Mouse (Mus musculus) retina, adult 2 months (tissue): Measurements from ENCODE around the gene Tmem135.

Source experiments
- DNase-seq: peaks from one replicate; pipeline ENCODE4 v3.0.0-alpha.2; 2012; ENCODE audit warnings: low read depth, low spot score

Gene Tmem135

DNA sequence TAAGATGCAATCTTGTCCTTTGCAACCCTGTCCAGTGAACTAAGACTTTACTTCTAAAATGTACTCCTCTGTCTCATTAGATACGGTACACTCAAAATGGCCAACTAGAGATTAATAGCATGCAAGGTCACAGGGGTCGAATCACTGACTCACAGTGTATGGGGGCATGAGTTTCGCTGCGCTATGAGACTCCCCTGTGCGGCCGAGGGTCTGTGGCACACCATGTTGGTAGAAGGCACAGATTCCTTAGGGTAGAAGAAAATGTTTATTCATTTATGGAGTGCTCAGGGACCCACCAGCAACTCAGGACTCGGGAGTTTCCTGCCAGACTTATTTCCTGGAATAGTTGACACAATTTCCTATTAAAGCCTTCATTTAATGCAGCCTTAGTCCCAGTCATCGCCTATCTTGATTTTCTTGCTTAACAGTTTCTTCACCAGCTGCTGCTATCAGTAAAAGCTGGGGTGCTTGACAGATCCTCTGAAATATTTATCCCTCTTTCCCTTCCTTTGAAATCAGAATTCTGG is 14.2 kb upstream of the Tmem135 start:
- DNase-seq, result no peak

DNA sequence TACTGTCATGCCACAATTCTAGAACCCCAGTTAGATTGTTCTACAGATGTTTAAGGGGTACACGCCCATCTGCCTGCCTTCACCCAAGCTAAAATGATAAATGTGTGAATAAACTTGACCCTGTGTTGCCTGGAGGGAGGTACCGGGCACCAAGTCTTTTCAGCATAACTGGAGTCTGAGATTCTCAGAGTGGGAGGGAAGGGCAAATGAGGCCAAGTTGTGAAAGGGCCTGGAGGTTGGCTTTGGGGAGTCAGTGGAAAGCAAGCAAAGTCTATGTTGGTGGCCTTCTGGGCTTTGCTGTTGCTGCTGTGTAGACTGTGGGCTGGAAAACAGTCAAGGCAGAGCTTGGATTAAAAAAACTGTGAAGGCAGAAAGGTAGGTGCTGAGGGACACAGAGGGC is 13.7 kb upstream of the Tmem135 start:
- no peak for DNase-seq

DNA sequence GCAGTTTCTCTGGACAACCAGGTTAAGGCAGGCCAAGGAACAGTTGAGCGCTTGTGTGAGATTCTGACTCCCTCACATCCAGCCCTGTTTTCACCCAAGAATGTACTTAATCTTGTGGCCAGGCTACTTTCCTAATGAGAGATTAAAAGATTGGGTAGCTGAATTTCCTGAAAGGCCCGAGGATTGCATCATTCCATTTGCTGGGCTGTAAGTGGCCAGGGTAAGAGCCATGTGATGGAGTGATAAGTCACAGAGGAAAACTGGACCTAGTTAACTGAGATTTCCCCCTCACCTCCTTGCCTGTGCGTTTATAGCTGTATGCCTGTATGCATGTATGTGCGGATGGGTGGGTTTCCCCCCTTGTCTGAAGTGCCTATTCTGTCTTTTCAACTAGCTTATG is 12.0 kb upstream of the Tmem135 start:
- no peak for DNase-seq

DNA sequence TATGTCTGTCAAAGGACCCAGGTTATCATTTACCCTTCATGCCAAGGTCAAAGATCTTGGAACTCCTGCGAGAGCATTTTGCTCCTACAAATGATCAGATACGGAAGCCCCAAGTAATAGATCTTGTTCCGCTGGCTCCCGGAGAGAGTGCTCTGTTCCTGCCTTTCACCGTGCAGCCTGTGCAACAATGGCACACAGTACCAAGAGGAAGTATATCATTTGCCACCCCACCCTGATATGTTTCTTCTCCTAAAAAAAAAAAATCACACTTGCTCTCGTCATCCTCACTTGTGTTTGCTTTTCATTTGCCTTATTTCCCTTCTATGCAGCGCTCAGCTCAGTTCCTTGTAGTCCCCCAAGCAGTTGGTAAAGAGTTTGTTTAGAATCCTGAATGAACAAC is 8.1 kb upstream of the Tmem135 start:
- DNase-seq, result no peak

DNA sequence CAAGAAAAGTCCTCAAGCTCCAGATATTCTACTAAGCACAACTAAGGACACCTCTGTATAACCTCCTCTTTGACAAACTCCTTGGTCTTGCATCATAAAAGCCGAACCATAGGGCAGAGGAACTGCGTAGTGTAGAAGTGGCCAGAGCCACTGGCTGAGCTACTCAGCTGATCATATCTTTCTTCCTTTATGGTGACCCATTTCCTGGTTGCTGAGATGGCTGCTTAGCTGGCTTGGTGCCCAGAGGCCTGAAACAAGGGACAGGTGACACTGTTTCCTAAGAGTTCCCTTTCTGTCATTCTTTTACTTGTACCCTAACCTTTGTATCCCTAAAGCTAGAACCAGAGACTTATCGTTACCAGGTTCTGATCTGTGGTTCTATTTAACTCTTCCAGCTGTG is 7.3 kb upstream of the Tmem135 start:
- DNase-seq, result no peak

DNA sequence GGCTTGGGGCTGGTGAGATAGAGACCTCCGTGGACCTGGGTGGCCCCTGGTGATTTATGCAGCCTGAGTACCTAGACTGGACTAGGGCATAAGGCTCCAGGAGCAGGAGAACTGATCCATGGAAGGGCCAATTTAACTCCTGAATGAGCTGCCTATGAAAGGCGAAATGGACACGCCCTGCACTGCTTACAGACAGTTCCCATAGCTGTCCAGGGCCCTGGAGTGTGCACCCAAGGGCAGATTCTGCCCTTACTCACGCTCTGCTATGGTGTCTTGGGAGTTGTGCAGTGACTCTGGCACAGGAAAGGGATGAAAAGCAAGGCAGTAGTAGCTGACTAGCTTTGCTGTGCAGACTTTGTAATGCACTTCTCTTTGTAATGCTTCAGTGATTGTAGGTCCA is 6.3 kb upstream of the Tmem135 start:
- no peak for DNase-seq

DNA sequence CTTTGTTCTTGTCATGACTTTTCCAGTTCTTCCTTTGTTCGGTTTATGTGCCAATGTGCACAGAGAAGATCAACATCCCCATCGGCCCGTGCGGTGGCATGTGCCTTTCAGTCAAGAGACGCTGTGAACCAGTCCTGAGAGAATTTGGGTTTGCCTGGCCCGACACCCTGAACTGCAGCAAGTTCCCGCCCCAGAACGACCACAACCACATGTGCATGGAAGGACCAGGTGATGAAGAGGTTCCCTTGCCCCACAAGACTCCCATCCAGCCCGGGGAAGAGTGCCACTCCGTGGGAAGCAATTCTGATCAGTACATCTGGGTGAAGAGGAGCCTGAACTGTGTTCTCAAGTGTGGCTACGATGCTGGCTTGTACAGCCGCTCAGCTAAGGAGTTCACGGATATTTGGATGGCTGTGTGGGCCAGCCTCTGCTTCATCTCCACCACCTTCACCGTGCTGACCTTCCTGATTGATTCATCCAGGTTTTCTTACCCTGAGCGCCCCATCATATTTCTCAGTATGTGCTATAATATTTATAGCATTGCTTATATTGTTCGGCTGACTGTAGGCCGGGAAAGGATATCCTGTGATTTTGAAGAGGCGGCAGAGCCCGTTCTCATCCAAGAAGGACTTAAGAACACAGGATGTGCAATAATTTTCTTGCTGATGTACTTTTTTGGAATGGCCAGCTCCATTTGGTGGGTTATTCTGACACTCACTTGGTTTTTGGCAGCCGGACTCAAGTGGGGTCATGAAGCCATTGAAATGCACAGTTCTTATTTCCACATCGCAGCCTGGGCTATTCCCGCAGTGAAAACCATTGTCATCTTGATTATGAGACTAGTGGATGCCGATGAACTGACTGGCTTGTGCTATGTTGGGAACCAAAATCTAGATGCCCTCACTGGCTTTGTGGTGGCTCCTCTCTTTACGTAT is 3.3 kb upstream of the Tmem135 start:
- no peak for DNase-seq

DNA sequence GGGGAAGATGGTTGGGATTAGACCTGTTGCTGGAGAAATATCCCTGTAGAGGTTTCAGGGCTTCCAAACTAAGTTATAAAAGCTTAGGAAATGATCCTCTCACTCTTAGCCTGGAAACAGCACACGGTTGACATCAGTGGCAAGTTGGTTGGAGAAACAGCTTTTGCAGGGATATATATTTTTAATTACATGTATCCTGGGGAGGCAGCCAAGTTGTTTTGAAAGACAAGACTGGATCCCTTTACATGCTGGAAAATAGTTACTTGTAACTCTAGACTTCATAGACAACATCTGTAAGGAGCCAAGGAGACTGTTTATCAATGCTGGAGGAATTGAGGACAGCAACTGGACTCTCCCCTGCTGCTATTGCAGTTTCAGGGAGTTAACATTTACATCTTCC is 2.0 kb upstream of the Tmem135 start:
- no peak for DNase-seq

DNA sequence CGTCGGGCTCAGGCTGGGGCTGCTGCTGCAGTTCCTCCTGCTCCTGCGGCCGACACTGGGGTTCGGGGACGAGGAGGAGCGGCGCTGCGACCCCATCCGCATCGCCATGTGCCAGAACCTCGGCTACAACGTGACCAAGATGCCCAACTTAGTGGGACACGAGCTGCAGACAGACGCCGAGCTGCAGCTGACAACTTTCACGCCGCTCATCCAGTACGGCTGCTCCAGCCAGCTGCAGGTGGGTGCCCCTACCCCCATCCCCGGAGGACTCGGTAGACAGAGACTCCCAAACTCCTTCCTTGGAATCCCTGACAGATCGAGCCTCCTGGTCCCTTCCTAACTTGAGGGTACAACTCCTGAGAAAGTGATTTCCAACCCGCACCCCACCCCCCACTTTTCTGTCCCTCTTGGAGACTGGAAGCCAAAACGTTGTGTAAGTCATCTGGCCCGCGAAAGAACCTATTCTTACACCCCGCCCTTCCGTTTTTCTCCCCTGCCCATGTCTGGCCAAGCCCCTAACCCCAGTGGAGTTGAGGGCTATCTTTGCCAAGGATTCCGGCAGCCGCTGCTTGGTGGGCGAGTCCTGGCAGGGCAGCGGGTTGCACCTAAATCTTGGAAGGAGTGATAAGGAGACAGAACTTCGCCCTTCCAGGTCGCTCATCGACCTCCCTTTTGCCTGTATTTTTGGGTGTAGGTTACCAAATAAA is 865 bp upstream of the Tmem135 start:
- no peak for DNase-seq

DNA sequence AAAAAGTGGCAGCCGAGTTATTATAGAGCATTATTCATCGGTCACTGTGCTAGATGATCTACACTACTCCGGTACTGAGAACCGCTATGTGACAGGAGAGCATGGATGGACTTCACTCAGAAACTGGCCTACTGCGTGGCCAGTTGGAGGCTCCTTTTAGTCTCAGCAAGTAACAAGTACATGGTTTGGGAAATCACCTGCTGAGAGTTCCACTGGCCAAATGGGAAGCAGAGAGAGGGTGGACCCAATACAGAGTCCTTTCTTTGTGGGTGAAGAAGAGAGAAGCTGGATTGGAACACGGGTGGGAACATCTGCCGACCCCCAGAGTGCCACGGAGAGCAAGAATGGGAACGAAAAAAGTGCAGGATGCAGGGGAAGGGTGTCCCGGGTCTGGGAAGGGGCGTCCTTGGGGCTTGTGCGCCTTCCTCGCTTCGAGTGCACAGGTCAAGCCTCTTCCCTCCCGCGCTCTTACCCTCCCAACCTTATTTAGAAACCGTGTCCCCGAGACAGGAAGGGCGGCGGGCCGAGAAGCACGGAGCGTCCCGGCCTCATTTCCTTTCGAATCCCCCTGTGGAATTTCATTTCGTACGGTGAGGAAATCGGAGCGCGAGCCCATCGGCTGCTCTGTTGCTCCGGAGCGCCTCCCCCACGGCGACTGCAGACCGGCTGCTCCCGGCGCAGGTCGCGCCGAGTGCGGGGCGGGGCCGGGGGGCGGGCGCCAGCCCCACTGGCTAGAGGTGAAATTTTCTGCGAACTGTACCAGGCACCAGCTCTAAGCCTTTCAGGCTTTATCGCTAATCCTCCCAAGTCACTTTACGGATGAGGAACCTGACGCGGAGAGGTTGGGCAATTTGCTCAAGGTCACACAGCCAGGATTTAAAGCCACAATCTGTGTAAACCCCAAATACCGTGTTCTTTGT is 709 bp downstream of the Tmem135 start:
- peak; percentile 83 for DNase-seq

DNA sequence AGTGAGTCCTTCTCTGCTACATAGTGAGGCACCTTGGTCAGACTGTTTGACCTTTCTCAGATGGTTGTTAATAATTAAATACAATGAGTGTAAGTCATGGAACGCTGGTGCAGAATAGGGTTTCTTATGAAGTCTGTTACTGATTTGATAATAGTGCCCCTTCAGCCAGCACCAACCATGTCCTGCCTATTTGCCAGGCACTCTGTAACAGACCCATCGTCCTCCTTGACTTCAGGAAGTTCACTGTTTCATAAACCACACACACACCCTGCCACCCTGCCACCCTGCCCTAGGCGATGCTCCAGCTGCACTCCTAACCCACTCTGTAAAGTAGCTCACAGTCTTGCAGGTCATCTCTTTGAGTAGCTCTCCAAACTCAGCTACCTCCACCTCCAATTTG is 2.1 kb downstream of the Tmem135 start:
- DNase-seq, result no peak

DNA sequence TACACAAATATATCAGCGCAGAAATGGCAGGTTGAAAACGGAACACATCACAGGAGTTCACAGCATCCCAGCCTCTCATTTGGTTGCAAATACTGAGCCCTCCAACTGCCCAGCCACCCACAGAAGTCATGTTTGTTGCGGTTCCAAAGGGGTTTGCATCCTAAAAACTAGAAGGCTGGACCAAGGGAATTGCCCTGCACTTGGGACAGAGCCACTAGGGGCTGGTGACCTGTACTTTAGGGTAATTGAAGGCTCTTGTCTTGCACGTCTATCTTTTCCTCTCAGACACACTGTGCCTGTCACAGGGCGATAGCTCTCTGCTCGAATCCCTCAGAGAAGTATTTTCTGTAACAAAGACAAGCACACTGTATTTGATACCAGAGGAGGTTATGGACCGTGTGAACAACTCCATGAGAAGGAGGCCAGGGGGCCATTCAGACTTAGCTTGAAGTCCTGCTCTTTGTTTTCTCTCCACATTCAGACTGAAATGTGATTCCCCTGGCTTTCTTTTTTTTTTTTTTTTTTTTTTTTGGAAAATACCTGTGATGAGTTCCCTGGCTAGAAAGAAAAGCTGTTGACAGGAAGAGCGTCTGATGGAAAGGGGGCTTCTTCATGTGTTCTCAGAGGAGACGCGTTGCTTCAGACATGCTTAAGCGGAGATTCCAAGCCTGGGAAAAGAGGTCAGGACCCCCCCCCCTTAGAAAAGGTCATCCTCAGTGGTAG is 2.7 kb downstream of the Tmem135 start:
- no peak for DNase-seq

DNA sequence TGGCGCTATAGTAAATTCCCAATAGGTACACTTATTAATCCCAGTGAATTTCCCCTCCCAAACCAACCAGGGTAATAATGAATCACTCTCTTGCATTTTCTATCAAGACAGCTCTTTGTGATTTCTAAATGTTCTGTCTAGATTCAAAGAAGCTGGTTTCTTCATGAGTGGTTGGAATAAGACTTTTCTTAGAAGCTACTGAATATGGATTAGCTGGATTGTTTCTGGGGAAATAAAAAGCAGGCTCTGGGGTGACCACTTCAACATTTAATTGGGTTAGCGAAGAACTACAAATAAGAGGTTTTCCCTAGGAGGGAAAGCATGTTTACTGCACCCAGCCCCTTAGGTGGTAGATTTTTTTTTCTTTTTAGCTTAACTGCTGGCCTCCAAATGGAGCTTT is 3.3 kb downstream of the Tmem135 start:
- no peak for DNase-seq

DNA sequence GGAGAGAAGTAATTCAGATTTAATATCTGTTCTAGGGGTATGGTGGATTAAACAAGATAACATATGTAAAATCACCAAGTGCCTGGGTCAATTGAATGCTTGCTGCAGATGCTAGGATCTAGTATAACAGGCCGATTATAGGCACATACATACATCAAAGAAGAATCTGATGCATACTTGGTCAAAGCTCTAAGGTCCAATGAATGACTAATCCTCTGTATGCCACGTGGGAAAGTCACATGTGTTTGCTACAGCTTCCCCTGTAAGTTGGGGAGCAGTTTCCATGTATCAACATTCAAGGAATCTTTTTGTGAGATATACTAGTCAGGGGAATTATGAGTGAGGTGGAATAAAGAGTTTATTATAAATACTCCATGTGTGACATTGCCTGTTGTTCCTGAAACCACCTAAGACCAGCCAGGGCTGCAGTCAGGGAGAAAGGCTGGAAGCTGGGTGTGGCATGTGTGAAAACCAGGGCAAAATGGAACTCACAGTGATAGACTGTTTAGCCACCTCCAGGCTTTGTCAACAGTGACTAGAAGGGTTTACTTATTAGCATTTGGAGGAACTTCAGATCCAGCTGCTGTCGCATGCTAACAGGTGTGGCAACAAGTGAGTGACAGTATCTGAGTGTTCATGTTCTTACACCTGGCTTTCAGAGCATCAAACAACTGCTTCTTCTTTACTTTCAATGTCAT is 6.0 kb downstream of the Tmem135 start:
- no peak for DNase-seq

DNA sequence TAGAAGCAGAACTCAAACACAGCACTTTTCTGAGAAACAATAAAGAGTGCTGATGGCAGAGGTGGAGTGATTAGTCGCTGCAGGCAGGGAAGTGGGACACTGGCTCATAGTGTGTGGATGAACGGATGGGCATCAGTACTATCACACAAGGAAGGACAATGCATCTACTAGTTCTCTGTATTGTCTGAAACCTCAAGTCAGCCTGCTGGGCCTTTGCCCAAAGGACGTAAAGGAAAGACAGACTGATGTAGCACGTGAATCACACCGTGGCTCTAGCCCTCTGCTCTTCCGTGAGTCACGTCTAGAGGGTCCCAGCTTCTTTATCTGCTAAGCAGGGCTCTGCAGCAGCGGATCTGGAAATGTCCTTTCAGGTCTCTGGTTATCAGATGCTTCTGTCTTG is 7.6 kb downstream of the Tmem135 start:
- no peak for DNase-seq

DNA sequence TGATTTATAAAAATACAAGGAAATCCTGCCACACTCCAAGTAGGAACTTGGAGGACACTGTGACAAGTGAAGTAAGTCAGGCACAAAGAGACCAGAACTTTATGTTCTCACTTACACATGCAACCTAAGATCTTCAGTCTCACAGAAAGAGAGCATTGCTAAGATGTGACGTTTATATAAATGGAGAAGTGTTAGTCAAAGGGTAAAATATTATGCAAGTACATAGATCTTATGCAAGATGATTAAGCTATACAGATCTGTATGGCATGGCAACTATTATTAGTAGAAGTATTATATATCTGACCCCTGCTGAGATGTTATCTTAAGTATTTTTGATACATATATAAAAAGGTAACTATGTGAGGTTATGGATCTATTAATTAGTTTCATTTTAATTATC is 8.6 kb downstream of the Tmem135 start:
- no peak for DNase-seq

DNA sequence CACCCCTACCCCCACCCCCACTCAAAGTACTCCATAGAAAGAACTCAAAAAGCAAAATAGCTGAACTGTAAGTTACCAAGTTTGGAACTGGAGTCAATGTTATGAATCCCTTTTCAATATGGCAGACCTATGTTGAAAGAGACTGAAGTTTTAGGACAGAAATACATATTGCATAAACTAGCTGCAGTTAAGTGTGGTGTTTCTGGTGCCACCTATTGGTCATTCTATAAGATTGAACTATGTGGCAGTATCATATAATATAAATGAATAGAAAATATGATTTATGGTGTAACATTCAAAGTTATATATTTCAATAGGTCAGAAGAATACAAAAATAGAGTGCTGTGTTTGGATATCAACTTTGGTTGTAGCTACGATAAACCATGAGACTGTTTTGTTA is 11.2 kb downstream of the Tmem135 start:
- DNase-seq, result no peak

DNA sequence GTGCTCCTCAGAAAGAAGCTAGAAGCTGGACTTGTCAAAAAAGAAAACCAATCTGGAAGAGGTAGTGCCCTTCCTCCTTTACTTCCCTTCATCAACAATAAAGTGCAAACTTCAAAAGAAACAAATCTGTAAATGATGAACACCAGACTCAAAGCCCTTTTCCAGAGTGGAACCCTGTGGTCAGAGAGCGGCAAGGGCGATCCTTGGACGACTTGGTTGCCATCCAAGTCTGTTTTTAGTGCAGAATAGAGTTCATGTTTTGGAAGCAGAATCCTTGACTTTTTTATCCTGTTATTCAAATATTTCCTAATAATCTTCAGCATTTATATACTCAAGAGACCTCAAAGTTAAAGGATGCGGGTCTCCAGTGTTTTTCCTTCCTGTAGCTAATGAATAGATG is 11.6 kb downstream of the Tmem135 start:
- no peak for DNase-seq

DNA sequence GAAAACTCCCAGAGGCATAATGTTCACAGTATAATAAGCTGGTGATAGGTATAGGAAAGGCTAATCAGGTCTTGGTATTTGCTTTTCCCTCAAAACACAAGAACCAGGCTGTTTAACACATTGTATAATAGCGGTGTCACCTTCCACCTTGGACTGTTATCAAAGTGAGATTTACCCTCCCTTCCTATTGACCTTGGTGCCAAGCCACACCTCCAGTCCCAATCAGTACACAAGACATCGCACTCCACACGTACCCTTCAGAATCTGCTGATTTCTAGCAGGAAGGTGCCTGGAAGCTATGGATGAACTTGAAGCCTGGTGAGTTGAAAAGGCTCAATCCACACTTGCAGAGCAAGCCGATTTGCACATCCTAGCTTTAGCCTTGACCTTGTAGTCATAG is 12.2 kb downstream of the Tmem135 start:
- no peak for DNase-seq

DNA sequence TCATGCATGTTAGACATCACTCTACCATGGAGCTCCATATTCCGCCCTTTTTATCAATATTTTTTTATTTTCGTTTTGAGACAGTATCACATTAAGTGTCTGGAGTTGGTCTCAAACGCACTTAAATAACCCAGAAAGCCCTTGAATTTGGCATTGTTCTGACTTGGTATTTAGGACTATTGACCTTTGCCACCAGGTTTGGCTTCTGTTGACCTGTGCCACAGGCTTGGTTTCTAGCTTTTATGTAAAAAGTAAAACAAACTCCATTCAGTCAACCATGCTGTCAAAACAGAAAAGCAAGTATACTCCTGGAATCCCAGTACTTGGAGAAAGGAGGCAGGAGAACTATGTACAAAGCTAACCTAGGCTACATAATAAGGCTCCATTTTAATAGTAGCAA is 12.7 kb downstream of the Tmem135 start:
- DNase-seq, result no peak

DNA sequence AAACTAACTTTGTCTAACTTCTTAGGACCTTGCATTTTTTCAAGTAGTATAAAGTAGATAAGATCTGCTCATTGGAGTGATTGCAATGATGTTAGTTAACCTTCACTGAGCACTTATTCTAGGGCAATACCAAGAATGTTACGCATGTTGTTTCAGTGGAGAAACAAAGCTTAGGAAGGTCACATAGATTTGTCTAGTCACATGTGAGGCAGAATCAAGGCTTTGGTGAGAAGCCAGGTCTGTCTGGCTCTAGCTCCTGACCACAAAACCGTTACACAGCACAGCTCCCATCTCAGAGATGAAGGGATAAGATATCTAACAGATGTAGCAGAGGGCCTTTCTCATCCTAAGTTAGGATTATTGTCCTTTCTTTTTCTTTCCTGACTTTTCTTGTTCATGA is 13.4 kb downstream of the Tmem135 start:
- DNase-seq, result no peak
